Mouse (Mus musculus) heart, postnatal 0 days (tissue): ENCODE measurements around the gene Ss18l2. TPM values are rescaled to one million over a fixed set of nuclear protein-coding genes. Genes with fewer than 3 reads are reported as not detected.

ENCODE experiments used
- ATAC-seq: fragments of 200-750 bp; cut with Nextera tagmentation; 2 replicates; pipeline ENCODE4 v1.8.0; 2017; ENCODE audit warnings: low read depth, moderate number of reproducible peaks, moderate library complexity; ENCODE audit not compliant: insufficient read depth
- DNase-seq: peaks from one replicate; pipeline ENCODE4 v3.0.0-alpha.2; 2016; ENCODE audit warnings: low spot score
- H3K27ac ChIP-seq: fragments of 300-500 bp; sonication (generic); 2 replicates; pipeline ENCODE4 v1.5.1; 2014; ENCODE audit warnings: low read depth, mild to moderate bottlenecking
- H3K27me3 ChIP-seq: fragments of 300-500 bp; sonication (generic); 2 replicates; pipeline ENCODE4 v1.6.1; 2014; ENCODE audit warnings: low read length, mixed read lengths; ENCODE audit not compliant: control insufficient read depth, insufficient read depth
- H3K36me3 ChIP-seq: fragments of 300-500 bp; sonication (generic); replicated peaks from 2 replicates; pipeline ENCODE4 v1.6.1; 2014; ENCODE audit warnings: low read length, mixed read lengths; ENCODE audit not compliant: control insufficient read depth, insufficient read depth
- H3K4me1 ChIP-seq: fragments of 300-500 bp; sonication (generic); 2 replicates; pipeline ENCODE4 v1.6.1; 2014; ENCODE audit warnings: antibody characterized with exemption; ENCODE audit not compliant: control insufficient read depth, insufficient read depth
- H3K4me2 ChIP-seq: fragments of 300-500 bp; sonication (generic); 2 replicates; pipeline ENCODE4 v1.6.1; 2014; ENCODE audit warnings: low read depth, mild to moderate bottlenecking, low read length, moderate library complexity
- H3K4me3 ChIP-seq: fragments of 300-500 bp; sonication (generic); 2 replicates; pipeline ENCODE4 v1.5.1; 2014; ENCODE audit warnings: low read depth, low read length
- H3K9ac ChIP-seq: fragments of 300-500 bp; sonication (generic); replicated peaks from 2 replicates; pipeline ENCODE4 v1.6.1; 2014; ENCODE audit warnings: low read depth, low read length, mixed read lengths
- H3K9me3 ChIP-seq: fragments of 300-500 bp; sonication (generic); replicated peaks from 2 replicates; pipeline ENCODE4 v1.6.1; 2016; ENCODE audit warnings: low read length; ENCODE audit not compliant: control insufficient read depth
- CTCF ChIP-seq: IDR thresholded peaks from 2 replicates; pipeline ENCODE4 v1.5.1; 2016; ENCODE audit warnings: antibody characterized with exemption, control low read depth, low read depth
- EP300 ChIP-seq: IDR thresholded peaks from 2 replicates; pipeline ENCODE4 v1.6.1; 2016; ENCODE audit warnings: antibody characterized with exemption, low read depth
- WGBS: fragments of 180-500 bp; shearing (Covaris S2); extraction: QIAGEN DNeasy Blood & Tissue Kit; methylation state at CpG from one replicate; pipeline ENCODE4 v1.1.7; 2014; 5-methylcytosine and 5-hydroxymethylcytosine counted together
- polyA plus RNA-seq: library from polyadenylated mRNA; unstranded; fragments of >200 nt; fragmentation: Nextera tagmentation; extraction: Ambion mirVana; gene quantifications from 2 replicates; pipeline ENCODE4 v1.2.1, GENCODE M21; 2015
- total RNA-seq: library from RNA; depleted of rRNA; stranded (reverse); fragments of >200 nt; gene quantifications from 2 replicates; pipeline ENCODE4 v1.2.3, GENCODE M21; 2014; ENCODE audit warnings: low replicate concordance; rRNA removed

Ss18l2 gene
- 109 and 136 TPM in 2 replicates for total RNA-seq
- polyA plus RNA-seq, result 362 and 379 TPM in 2 replicates

DNA sequence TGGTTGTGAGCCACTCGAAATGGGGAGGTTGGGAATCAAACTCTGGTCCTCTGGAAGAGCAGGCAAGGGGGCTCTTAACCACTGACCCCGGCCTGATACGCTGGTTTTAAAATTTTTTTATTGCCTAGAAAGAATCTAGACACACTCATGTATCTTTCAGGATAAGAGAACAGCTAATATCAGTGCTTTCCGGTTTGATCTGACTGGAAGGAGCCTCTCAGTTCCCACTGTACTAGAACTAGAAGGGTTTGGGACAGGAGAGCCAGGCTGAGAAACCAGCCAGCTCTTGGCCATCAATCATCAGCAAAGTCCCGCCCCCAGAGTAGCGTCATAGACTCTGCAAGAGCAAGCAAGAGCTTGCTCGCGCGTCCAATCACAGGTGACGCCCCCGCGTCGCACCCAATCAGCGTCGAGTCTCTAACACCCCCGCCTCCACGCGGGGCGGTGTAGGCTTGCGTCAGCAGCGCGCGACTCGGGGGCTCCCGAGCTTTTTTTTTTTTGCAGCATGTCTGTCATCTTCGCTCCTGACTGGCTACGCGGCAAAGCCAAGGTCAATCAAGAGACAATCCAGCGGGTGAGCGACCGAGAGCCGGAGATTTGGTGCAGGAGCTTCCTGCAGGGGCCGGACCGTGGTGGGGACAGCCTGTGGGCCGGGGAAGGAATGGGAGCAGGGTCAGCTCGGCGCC lies at the start of gene Ss18l2:
Ss18l2 (plus strand) TSS at position 432 of the 686 bp plus-strand sequence.
- Histone ChIP-seq H3K27me3 (no peaks in the 10 kb centered on the region), H3K36me3 (peaks cover 12% of the 10 kb centered on the region), H3K9me3 (no peaks in the 10 kb centered on the region), H3K27ac (peak within 1 kb of the TSS; percentile 98), H3K9ac (peak within 1 kb of the TSS; percentile 85), H3K4me1 (peaks cover 12% of the 10 kb centered on the region), H3K4me3 (peak within 1 kb of the TSS; percentile 71), H3K4me2 (peak within 1 kb of the TSS; percentile 75)
- WGBS, result 5% methylated on average over 37 of the region's 37 CpGs
- ATAC-seq (peak; percentile 100), DNase-seq (peak; percentile 99)
- TF ChIP-seq EP300 (peak; percentile 83; the same call in 1 of the 2 replicates), CTCF (no peak)

DNA sequence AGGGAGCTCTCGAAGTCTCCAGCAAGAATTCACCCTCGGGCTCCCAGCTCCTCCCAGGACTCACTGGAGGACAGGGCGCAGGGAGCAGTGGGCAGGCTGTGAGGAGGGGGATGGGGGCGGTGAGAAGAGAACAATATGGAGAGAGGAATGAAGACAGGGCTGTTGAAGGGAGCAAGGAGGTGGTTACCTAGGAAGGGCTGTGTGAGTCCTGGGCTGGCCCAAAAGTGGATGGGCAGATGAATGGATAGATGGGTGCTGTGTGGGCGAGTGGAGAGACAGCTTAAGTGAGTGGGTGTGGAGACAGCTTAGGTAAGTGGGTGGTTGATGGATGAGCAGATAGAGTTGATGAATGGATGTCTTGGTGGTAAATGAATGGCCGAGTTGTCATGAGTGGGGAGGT lies 46.7 kb upstream of the Ss18l2 start:
- H3K4me2 ChIP-seq, result no peak overlapping the region
- TF ChIP-seq EP300 (no peak), CTCF (no peak)
- peaks cover 38% of the 10 kb centered on the region for H3K27me3 ChIP-seq
- H3K9ac ChIP-seq, result no peak overlapping the region
- 67% methylated on average over 6 of the region's 6 CpGs for WGBS
- H3K4me3 ChIP-seq, result no peak overlapping the region
- no peaks in the 10 kb centered on the region for H3K9me3 ChIP-seq
- no peak overlapping the region for H3K27ac ChIP-seq
- DNase-seq (no peak), ATAC-seq (no peak)
- H3K36me3 ChIP-seq, result no peaks in the 10 kb centered on the region
- H3K4me1 ChIP-seq, result no peaks in the 10 kb centered on the region

DNA sequence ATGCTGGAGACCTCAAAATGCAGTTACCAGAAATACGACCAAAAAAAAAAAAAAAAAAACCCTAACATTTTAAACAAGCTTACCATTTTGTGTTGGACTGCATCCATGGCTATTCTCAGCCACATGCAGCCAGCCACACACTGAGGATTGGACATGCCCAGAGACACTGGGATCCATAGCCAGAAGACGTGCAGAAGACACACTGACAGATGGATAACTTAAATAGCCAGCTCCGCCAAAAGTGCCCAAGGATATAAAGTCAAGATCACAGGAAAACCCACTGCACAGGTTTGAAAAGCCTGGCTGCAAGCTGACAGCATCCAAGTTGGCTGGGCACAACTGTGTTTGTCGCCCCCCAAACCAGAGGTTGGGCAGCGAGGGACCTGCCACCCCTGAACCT lies 46.0 kb upstream of the Ss18l2 start:
- H3K27ac ChIP-seq, result no peak overlapping the region
- H3K4me1 ChIP-seq, result no peaks in the 10 kb centered on the region
- 78% methylated on average over 5 of the region's 5 CpGs for WGBS
- no peak overlapping the region for H3K4me2 ChIP-seq
- no peaks in the 10 kb centered on the region for H3K36me3 ChIP-seq
- no peak for DNase-seq
- no peak for TF ChIP-seq EP300
- no peak for TF ChIP-seq CTCF
- no peak overlapping the region for H3K4me3 ChIP-seq
- no peaks in the 10 kb centered on the region for H3K9me3 ChIP-seq
- H3K9ac ChIP-seq, result no peak overlapping the region
- H3K27me3 ChIP-seq, result peaks cover 44% of the 10 kb centered on the region
- ATAC-seq, result no peak

DNA sequence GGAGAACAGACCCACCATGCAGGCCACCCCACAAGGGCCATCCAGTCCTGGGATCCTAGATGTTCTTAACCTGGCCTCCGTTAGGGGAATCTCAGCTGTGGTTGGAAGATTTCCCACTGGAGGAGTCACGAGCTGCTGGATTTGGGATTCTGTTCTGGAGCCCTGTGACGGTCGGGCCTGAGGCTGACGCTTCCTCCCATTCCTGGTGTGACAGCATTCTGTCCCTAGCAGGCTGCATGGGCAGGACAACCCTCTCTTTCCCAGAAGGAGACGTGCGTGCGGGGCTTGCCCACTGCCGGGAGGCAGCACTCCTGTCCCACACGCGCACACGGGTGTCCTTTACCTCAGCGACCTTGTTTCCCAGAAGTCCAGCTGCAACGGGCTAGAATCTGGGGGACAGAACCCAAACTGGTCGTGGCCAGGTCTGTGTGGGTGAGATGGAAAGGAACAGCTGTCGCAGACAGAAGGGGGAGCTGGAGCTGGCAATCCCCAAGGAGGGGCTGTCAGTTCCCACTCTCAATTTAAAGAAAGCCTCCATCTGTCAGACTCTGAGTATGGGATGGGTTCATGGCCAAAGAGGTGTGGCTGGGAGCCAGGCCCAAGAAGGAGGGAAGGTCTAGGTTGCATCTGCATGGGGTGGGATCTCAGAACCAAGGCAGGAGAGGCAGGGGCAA lies 43.0 kb upstream of the Ss18l2 start:
- H3K4me3 ChIP-seq, result no peak overlapping the region
- H3K27ac ChIP-seq, result no peak overlapping the region
- H3K36me3 ChIP-seq, result no peaks in the 10 kb centered on the region
- no peaks in the 10 kb centered on the region for H3K9me3 ChIP-seq
- 61% methylated on average over 16 of the region's 16 CpGs for WGBS
- ATAC-seq, result no peak
- peaks cover 51% of the 10 kb centered on the region for H3K27me3 ChIP-seq
- H3K9ac ChIP-seq, result no peak overlapping the region
- no peak overlapping the region for H3K4me2 ChIP-seq
- TF ChIP-seq CTCF, result no peak
- TF ChIP-seq EP300, result no peak
- no peak for DNase-seq
- peaks cover 7% of the 10 kb centered on the region for H3K4me1 ChIP-seq

DNA sequence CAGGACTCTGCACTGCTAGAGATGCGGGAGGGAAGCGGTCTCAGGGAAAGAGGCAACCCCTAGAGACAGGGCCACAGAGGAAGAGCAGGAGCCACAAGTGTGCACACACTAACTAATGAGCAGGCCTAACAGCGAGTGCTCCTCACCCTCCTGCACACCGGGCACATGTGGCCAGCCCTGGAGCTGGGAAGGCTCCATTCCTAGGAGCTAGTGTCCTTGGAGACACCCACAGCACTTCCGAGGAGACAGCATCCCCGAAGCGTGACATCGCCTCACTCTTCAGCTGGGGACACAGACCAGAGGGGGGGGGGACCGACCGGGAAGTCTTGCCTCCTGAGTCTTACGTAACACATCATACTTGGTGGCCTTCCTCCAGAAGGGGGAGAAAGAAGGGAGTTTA lies 42.3 kb upstream of the Ss18l2 start:
- no peak overlapping the region for H3K4me2 ChIP-seq
- no peak overlapping the region for H3K4me3 ChIP-seq
- peaks cover 51% of the 10 kb centered on the region for H3K27me3 ChIP-seq
- no peaks in the 10 kb centered on the region for H3K36me3 ChIP-seq
- TF ChIP-seq CTCF, result no peak
- TF ChIP-seq EP300, result no peak
- no peak overlapping the region for H3K9ac ChIP-seq
- 64% methylated on average over 10 of the region's 11 CpGs for WGBS
- peaks cover 14% of the 10 kb centered on the region for H3K4me1 ChIP-seq
- DNase-seq (no peak), ATAC-seq (no peak)
- H3K9me3 ChIP-seq, result no peaks in the 10 kb centered on the region
- H3K27ac ChIP-seq, result no peak overlapping the region
